Mouse (Mus musculus) left cerebral cortex, adult 2 months (tissue): ENCODE results near the gene Upk2. TPM values are rescaled to one million over a fixed set of nuclear protein-coding genes. Genes with fewer than 3 reads are reported as not detected.

Experiments
- DNase-seq, 2 experiments: peaks; one replicate each; pipeline ENCODE4 v3.0.0; 2021 to 2022; ENCODE audit warnings: low spot score in 2 of 2, mixed read lengths in 1 of 2; ENCODE audit errors: extremely low spot score in 1 of 2
- H3K27ac ChIP-seq: fragments of 200-600 bp; 2 replicates; pipeline ENCODE4 v1.8.1; 2022
- H3K4me3 ChIP-seq: fragments of 200-600 bp; 2 replicates; pipeline ENCODE4 v1.8.1; 2022
- CTCF ChIP-seq: fragments of 200-600 bp; IDR thresholded peaks from 2 replicates; pipeline ENCODE4 v1.8.1; 2022; ENCODE audit warnings: antibody characterized with exemption, mild to moderate bottlenecking, moderate library complexity
- intact Hi-C: fragments of 180-260 bp; cut with DNase I; formaldehyde crosslinking; loops from one replicate; pipeline ENCODE4 v1.15.1; 2025
- total RNA-seq, 2 experiments: library from RNA; stranded (reverse); gene quantifications; 2 replicates each; pipeline ENCODE4 v1.2.3; 2021

Upk2 gene
- total RNA-seq, 2 experiments from 2014 or later = not detected

DNA sequence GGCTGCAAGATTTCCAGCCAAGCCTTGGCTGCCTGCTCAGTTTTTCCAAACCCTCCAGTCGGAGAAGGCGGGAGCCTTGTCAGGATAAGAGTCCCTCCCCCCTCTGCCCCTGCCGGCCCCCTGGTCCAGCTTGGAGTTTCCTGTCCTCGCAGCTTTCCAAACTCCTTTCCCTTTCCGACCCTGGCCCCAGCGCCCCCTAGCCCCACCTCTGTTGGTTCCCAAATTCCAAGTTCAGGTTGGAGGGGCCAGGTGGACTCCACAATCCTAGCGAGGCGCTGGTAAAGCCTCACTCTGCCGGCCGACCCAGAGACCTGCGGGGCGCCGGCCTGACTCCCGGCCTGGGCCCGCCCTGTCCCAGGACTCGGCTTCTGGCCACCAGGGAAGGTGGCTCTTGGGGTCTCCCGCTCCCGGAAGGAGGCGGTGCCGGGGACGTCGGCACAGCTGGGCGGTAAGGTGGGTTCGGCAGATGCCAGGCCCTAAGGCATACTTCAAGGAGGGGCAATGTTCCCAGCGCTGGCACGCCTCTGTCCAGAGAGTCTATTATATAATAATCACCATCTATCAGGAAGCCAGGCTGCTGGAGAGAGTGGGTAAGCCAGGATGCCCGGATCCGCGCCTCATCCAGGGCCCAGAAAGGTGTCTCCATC is 24.3 kb upstream of the Upk2 start:
- H3K27ac ChIP-seq = peak overlapping the region; percentile 99
- peak; percentile 67 to 71 for DNase-seq
- TF ChIP-seq CTCF = no peak; the same call in 1 of the 2 replicates
- intact Hi-C loops = loop anchor here (1.0 kb wide), 1 partner anchor 22 kb away; no protein-coding TSS in a partner anchor
- peak overlapping the region; percentile 81 for H3K4me3 ChIP-seq

DNA sequence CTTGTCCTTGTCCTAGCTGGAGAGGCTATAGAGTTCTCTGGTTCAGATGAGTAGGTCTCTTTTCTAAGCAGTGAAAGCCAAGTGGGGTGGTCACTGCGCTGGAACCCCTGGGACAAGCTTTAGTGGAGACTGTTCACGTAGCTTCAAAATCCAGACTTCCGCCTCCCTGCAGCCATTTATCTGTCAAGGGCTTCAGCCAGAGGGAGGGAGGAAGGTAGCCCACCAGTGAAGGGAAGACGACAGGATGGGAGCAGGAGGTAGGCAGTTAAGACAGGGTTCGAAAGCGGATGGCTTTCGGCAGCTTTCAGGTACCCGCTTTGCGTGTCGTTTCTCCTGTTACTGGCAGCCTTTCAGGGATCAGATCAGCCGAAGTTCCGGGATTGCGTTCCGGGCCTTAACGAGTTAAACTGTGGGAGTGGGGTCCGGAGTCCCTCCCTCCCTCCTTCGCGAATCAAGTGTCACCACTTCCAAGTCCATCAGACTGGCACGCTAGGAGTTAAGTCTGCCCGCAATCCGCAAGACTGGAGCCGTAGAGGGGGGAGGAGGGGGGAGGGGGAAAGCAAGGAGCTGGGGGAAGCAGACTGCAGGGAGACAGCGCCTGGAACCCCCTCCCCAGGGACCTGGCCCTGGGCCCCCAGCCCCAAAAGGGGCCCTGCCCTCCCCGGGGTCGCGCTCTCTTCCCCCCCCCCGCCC is 23.6 kb upstream of the Upk2 start:
- peak overlapping the region; percentile 99 for H3K27ac ChIP-seq
- intact Hi-C loops = no loop called here
- peak; percentile 62 to 63 for DNase-seq
- TF ChIP-seq CTCF = no peak
- peak overlapping the region; percentile 81 for H3K4me3 ChIP-seq

DNA sequence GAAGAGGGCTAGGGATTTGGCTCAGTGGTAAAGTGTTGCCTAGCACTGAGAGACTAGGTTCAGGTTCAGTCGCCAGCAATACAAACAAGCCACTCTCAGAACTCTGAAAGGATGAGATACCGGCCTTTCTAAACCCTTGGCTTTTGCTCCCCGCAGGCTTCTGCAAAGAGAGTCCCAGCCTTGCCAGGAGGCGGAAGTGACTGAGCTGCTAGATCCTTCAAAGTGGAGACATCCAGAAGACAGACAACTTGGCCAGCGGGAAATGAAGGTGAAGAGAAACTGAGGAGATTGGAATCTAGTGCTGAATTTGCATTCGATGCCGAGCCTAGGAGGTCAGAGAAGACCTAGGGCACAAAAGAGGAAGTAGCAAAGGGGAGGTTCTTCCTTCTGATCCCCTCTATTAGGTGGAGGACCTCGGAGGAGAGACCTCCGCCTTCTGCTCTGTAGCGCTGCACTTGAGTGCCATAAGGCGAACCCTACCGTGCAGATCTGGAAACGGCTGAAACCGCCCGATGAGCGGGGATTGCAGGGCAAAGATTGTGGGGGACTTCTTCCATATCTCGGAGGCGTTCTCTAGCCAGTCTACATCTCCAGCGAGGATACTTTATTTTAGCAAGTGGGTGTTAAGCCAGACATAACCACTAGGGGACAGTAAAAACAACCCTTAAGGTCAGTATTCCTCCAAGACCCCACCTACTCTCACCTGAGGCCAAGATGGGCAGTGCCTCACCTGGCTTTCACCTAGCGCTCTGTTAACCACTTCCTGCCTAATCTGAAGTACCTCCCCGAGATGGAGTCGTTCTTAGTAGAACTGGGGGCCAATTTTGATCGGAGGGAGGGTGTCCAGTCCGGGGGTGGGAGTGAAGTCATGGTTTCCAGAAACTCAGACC is 22.8 kb upstream of the Upk2 start:
- no peak for DNase-seq
- intact Hi-C loops = no loop called here
- peak; percentile 92 for TF ChIP-seq CTCF
- H3K27ac ChIP-seq = peak overlapping the region; percentile 99
- peak overlapping the region; percentile 81 for H3K4me3 ChIP-seq

DNA sequence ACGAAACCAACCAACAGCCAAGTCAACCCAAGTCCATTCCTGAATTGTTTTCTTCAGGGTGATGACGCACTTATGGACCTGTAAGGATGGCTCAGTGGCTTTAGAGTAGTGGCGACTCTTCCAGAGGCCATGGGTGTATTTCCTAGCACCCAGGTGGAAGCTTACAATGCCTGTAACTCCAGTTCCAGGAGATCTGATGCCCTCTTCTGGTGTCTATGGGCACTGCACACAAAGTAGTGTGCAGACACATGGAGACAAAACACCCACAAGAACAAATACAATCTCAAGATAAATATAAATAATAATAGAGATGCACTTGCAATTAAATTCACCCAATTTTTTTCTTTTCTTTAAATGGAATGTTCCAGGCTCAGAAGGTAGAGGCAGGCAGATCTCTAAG is 21.2 kb upstream of the Upk2 start:
- no peak for DNase-seq
- H3K27ac ChIP-seq = no peak overlapping the region
- intact Hi-C loops = no loop called here
- TF ChIP-seq CTCF = peak; percentile 38
- no peak overlapping the region for H3K4me3 ChIP-seq

DNA sequence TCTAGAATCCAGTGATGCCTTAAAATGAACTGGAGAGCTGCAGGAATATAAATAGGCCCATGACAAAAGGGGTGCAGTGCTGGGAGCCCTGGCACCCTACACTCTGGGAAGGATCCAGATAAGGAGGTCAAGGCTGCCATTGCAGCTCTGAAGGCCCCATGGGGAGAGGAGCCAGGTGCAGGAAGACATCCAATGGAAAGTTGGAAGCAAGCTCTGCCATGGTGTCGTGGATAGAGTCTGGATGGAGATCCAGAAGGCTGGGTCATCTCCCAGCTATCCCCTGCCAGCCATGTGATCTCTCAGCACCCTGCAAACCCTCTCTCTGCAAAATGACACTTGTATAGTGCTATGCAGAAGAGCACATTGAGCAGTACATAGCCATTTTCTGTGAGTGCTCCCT is 19.6 kb upstream of the Upk2 start:
- Histone ChIP-seq H3K27ac (no peak overlapping the region), H3K4me3 (no peak overlapping the region)
- intact Hi-C loops = no loop called here
- DNase-seq = no peak
- no peak for TF ChIP-seq CTCF

DNA sequence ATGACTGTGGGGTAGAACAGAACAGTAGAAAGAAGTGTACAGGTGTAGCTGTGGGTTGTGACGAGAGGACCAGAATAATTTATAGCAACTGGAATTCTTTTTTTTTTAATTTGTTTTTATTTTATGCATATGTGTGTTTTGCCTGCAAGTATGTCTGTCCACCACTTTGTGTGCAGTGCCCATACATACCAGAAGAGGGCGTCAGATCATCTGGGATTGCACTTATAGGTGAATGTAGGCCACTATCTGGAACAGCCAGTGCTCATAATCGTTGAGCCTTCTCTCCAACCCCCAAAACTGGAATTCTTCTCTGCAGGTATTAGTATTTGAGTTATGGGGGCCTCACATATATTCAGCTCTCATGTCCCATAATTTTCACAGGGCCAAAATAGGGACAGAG is 18.4 kb upstream of the Upk2 start:
- no peak for DNase-seq
- Histone ChIP-seq H3K27ac (no peak overlapping the region), H3K4me3 (no peak overlapping the region)
- TF ChIP-seq CTCF = peak; percentile 32
- intact Hi-C loops = no loop called here

DNA sequence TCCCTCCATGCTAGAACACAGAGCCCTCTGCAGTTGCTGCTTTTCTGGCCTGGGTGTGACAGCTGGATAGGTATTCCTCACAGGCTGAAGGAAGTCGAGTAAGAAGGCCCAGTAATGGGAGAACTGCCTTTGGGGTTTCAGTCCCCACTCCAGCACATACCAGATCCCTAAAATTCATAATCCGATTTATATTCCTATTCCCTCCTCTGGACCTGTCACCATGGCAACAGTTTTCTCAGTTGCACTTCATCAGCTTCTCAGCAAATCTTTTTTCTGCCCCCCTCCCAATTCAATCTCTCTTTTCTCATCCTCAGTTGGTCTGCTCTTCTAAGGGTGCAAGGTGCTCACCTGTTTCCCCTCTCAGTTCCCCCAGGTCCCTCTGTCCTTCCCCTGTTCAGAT is 14.0 kb upstream of the Upk2 start:
- intact Hi-C loops = no loop called here
- no peak for DNase-seq
- TF ChIP-seq CTCF = no peak
- no peak overlapping the region for H3K4me3 ChIP-seq
- H3K27ac ChIP-seq = no peak overlapping the region

DNA sequence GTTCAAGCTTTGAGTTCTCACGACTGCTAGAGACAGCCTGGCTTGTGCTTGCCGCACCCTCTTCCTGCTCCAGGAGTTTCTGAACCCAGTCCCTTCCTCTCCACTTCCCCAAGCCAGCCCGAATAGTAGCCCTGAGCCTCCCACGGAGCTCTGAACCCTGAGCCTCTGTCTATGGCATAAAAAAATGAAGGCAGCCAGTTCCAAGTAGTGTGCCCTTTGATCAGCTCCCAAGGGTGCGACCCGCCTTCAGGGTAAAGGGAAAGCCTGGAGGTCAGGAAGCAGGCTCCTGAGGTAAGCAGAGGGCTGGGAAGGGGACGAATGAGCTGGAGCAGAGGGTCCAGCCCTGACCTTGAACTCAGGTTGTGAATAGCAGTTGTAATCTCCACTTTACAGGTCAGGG is 13.4 kb upstream of the Upk2 start:
- Histone ChIP-seq H3K27ac (no peak overlapping the region), H3K4me3 (no peak overlapping the region)
- DNase-seq = no peak
- intact Hi-C loops = no loop called here
- TF ChIP-seq CTCF = no peak

DNA sequence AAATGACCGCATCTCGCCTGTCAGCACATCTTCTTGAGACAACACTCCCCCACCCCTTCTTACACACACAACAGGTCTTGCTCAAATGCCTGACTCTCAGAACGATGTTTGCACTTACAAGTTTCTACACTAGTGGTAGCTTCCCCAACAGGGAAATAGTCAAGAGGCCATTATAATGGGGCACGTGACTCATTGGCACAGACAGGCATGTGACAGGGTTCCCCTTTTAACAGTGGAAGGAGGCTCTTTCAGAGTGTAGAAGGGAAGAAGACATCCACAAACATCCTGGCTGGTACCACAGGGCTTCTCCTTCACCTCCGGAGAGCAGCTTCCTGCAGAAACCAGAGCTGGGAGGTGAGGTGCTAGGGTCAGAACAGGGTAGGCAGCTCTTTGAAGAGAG is 7.2 kb upstream of the Upk2 start:
- no peak overlapping the region for H3K4me3 ChIP-seq
- no peak for TF ChIP-seq CTCF
- H3K27ac ChIP-seq = no peak overlapping the region
- intact Hi-C loops = no loop called here
- DNase-seq = no peak

DNA sequence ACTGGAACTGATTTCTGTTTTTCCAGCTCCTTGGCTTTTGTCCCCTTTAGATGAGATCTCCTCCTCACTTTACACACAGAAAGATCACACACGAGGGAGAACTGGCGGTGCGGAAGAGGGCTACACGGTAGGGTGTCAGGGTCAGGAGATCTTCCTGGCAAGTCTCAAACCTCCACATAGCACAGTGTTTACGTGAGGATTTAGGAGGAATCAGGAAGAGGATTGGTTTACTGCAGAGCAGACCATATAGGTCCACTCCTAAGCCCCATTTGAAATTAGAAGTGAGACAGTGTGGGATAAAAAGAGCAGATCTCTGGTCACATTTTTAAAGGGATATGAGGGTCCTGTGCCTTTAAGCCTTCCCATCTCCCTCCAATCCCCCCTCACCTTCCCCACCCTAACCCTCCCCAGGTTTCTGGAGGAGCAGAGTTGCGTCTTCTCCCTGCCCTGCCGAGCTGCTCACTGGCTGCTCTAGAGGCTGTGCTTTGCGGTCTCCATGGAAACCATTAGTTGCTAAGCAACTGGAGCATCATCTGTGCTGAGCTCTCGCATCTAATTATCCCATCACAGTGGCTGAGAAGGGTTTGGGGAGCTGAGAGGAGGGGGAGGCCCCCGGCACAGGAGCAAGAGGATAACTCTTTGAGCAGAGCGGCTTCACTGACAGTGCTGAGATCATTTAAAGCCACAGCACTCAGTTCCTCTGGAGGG is 2.4 kb upstream of the Upk2 start:
- intact Hi-C loops = loop anchor here (1.0 kb wide), 1 partner anchor 22 kb away; no protein-coding TSS in a partner anchor
- TF ChIP-seq CTCF = no peak
- Histone ChIP-seq H3K27ac (peak overlapping the region; percentile 90), H3K4me3 (peak overlapping the region; percentile 24; the same call in 1 of the 2 replicates)
- peak; percentile 81 to 86 for DNase-seq

DNA sequence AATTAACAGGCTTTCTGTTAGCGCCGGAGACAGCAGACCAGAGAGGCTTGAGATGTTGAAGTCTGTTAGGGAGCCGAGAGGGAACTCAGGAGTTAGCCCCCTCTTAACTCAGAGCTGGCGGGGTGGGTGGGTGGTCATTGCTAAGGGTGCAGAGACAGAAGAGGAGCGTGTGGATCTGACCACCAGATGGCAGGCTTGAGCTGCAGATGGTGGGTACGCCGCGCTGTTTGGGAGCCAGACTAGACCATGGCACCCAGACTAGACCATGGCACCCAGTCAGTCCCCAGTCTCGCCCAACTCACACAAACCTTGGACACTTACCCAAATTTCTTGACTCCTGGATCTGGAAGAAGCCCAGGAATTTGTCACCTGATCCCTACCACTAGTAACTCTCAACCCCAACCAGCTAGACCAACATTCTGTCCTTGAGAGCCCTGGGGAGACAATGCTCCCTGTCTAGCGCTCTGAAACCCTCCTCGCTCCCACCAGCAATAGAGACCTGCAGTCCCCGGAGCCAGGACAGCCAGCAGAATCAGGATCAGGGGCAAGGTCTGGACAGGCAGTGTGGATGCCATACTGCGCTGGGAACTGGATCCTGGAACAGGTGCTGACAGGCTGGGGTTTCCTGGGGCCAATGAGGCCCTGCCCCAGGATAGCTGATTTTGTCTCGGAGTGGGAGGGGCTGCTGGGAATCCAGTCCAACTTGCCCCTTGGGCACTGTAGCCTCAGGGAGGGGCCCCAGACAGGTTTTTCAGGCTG is 465 bp downstream of the Upk2 start:
- H3K4me3 ChIP-seq = no peak overlapping the region
- intact Hi-C loops = loop anchor here (1.0 kb wide), 3 partner anchors 44 to 198 kb away; no protein-coding TSS in a partner anchor
- TF ChIP-seq CTCF = peak; percentile 91
- peak; percentile 86 to 88 for DNase-seq
- no peak overlapping the region for H3K27ac ChIP-seq
